Mouse (Mus musculus) thymus, postnatal 4 days (tissue): ENCODE measurements around the gene Bid.
"Not testable (repeated sequence)": the region's sequence is repeated elsewhere in the genome, so short reads cannot be mapped to it uniquely, and the experiment has no call there.

ENCODE experiments used
- DNase-seq: peaks from one replicate; pipeline ENCODE4 v3.0.0; 2021

Bid gene

GRCm38 (mm10) chr6:120934176-120934575 lies 17.5 kb upstream of the Bid start:
- peak; percentile 74 for DNase-seq

GRCm38 (mm10) chr6:120933670-120934069 lies 17.0 kb upstream of the Bid start:
- no peak for DNase-seq

DNA sequence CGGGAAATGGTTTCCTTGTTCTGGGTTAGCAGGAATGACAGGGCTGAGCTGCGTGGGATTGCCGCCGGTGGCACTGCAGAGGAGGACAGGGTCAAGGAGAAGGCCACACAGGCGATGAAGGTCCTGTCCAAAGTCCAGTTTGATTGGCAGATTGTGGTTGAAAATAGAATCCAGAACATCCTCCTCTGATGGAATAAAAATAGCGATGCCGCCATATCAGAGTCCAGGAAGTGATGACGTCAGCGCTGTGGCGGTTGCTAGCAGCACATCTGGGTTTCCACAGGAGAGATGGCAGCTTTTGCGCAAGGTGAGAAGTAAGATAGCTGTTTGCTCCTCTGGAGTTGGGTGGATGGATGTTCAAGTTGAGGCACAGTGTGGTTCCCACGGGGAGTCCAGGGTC lies 15.9 kb upstream of the Bid start:
- peak; percentile 90 for DNase-seq

- peak; percentile 72 for DNase-seq
These were observed 14.0 kb upstream of the Bid start for GRCm38 (mm10) chr6:120930450-120931306.

- DNase-seq = peak; percentile 49
These were observed 12.8 kb upstream of the Bid start for GRCm38 (mm10) chr6:120929421-120929820.

DNA sequence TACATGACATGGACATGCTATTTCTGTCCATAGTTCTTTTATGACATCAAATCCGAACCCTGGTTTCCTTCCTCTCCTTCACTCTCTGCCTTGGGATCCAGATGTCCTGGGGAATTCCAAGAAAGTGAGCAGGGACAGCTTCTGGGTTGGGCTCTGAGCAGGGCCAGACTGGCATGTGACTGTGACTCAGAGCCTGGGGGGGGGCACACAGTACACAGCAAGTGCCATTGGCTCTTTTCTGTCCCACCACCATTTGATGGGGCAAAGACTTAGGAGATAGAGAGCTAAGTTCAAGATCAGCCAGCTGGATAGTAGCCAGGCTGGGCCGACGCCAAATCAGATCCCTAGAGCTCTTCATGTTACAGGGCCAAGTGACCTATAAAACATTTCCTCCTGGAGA lies 11.1 kb upstream of the Bid start:
- DNase-seq = peak; percentile 36

- DNase-seq = no peak
These were observed 10.2 kb upstream of the Bid start for GRCm38 (mm10) chr6:120926880-120927279.

- DNase-seq = not testable (repeated sequence)
These were observed 8.2 kb upstream of the Bid start for GRCm38 (mm10) chr6:120924791-120925321.

- DNase-seq = no peak
These were observed 1.3 kb upstream of the Bid start for GRCm38 (mm10) chr6:120917975-120918374.

DNA sequence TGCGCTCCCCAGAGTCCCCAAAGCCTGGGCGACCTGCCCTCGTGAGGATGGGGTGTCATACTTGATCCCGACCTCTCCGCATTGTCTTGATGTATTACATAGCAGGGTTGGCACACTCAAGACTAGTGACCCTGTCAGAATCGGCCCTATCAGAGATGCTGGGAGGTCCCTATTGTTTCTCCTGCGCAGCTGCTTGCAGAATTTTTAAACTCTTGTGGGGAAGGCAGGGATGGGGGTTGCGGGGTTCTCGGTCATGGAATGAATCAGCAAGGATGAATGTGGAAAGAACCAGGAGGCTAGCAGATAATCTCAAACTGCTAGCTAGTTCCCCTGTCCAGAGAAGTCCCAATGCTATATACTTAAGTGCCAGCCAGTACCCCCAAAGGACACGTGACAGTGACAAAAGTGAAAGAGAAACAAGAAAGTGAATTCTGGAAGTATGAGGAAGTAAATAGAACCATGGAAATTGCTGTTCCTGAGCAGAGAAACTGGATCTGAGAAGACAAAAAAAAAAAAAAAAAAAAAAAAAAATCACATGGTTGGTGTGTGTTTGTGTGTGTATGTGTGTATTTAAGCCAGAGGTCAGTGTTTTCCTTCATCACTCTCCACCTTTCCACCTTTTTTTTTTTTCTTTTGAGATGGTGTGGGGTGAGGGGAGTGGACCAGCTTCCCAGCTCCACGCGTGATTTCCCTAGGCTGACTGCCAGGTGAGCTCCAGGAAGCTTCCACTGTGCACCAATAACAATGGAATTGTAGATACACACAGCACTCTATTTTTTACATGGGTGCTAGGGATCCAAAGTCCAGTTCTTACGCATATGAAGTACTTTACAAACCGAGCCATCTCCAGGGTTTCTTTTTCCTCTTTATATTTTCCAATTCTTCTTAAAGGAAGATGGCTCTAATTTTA lies 574 bp upstream of the Bid start:
- DNase-seq = not testable (repeated sequence)

- no peak for DNase-seq
These were observed 1.0 kb downstream of the Bid start for GRCm38 (mm10) chr6:120915649-120915975.

- peak; percentile 76 for DNase-seq
These were observed 1.6 kb downstream of the Bid start for GRCm38 (mm10) chr6:120914911-120915648.

GRCm38 (mm10) chr6:120914533-120914910 lies 2.1 kb downstream of the Bid start:
- DNase-seq = no peak

GRCm38 (mm10) chr6:120913783-120914182 lies 2.9 kb downstream of the Bid start:
- no peak for DNase-seq

DNA sequence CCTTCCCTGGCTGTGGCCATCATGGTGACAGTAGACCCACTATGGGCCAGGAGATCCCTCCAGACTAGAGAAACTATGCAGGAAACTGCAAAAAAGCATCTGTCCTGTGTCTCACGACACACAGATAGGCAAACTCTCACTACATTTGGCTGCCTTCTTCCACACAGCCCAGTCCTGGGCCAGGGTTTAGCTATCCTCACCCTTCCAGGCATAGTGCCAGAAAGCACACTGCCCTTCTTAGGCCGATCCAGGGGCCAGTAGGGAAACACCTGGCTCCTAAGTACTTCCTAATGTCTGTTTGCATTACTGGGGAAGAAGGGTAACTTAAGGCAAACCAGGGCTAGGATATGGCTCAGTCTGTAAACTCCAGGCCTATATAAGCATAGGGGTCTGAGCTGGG lies 3.7 kb downstream of the Bid start:
- DNase-seq = no peak

DNA sequence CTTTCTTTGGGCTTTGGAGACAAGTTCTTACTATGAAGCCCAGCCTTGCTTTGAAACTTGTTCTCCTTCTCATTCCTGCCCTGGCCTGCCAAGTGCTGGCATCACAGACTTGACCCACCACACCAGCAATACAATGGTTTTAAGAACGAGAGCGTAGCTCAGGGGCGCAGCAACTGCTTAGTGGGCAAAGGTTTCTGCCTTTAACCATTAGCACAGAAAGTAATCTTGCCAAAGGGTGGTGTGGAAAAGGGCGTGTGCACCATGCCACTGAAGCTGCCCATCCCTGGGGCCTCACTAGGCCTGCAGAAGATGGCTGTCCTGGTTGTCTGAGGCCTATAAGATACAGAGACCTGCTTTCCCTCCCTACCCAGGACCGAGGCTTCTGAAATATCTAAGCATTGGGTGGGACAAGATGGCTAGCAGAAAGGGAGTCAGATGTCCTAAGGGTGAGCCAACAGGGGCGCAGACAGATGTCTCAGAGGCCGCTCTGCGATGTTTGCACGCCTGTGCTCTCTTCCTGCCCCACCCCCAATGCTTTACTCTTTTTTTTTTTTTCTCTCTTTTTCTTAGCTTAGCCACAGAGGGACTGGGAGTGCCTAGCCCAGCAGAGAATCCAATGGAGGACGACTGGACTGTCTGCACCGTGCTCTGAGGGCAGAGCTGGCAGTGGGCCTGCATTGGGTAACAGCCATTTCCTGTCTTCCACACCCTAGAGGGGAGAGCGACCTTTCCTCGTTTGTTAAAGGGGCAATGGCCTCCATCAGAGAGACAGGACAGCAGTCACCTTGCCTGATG lies 5.2 kb downstream of the Bid start:
- DNase-seq = peak; percentile 64

GRCm38 (mm10) chr6:120909501-120909900 lies 7.2 kb downstream of the Bid start:
- DNase-seq = no peak

DNA sequence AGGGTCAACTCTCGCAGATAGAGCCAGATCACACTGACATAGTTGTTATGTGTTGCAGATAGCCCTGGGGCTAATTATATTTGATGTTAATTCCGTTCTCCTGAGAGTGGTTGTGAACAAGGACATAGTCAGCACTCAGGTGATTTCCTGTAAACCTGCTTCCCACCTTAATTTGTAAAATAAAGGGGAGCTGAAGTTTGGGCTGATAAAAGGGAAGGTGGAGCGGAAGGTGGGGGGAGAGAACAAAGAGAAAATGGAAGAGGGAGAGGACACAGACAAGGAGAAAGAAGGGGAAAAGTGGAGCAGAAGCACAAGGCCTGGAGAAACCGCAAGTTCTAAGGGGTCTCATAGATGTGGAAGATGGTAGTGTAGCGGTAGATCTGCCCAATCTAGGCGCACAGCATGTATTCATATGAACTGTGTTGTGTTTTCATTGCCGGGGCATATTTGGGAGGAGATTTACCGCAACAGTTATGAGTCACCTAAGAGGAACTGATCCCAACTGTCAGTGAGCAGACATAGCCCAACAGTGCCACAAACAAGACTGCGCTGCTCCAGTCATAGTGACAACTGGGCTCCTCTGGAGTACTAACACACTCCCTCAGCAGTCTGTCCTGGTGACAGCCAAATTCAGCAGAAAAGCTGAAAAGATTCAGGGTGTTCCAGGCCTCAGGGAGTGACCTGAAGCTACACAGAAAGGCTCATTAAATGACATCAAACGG lies 8.6 kb downstream of the Bid start:
- not testable (repeated sequence) for DNase-seq

DNA sequence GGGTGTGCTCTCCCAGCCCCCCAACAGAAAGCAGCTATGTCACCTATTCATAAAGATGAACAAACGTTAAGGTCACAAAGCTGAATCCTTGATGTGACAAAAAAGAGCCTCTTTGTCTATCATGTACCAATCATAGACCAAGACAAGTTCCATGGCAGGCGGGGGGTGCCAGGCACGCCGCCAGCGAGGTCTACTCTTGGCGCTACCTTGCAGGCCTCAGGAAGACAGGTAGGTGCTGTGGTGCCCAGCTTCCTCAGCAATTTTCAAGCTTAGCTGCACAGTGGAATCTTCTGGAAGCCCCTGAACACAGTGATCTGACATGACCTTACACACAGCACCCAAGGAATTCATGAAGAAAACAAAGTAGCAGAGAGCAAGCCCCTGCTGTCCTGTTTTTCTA lies 10.1 kb downstream of the Bid start:
- peak; percentile 62 for DNase-seq

DNA sequence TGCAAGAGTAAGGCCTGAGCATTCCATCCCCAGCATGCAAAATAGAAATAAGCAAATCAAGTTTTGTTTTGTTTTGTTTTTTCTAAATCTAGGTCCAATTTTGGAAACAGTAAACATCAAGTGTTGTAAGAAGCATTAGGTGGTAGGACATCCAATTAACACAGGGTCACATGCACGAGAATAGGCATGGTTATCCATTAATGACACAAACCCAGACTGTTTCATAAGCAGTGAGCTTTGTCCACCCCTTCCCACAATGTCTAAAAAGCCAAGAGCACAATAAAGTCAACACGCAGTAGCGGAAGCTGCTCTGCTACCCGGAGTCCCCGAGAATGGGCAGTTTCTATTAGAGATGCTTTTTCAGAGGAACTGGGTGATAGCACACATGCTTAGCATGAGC lies 11.5 kb downstream of the Bid start:
- DNase-seq = no peak

- DNase-seq = no peak
These were observed 12.7 kb downstream of the Bid start for GRCm38 (mm10) chr6:120903961-120904360.
